Mouse (Mus musculus) kidney, postnatal 14 days (tissue): ENCODE data around the gene Slc6a6.

Experiments
- DNase-seq: peaks from one replicate; pipeline ENCODE4 v3.0.0; 2022; ENCODE audit warnings: mixed read lengths

Slc6a6 gene

GRCm38 (mm10) chr6:91670224-91670623 is 13.6 kb upstream of the Slc6a6 start:
- no peak for DNase-seq

GRCm38 (mm10) chr6:91674757-91675350 is 9.0 kb upstream of the Slc6a6 start:
- DNase-seq, result no peak

GRCm38 (mm10) chr6:91678506-91679094 is 5.3 kb upstream of the Slc6a6 start:
- DNase-seq, result no peak

- no peak for DNase-seq
Observed at GRCm38 (mm10) chr6:91679095-91679577, 4.7 kb upstream of the Slc6a6 start.

GRCm38 (mm10) chr6:91679716-91680115 is 4.1 kb upstream of the Slc6a6 start:
- DNase-seq, result no peak

GRCm38 (mm10) chr6:91681841-91682240 is 2.0 kb upstream of the Slc6a6 start:
- DNase-seq, result no peak

- DNase-seq, result no peak
Observed at GRCm38 (mm10) chr6:91683121-91683520, 732 bp upstream of the Slc6a6 start.

- DNase-seq, result peak; percentile 40
Observed at GRCm38 (mm10) chr6:91684474-91684829, 599 bp downstream of the Slc6a6 start.

GRCm38 (mm10) chr6:91684831-91685532 is 1.1 kb downstream of the Slc6a6 start:
- DNase-seq, result peak; percentile 86

GRCm38 (mm10) chr6:91685533-91685883 is 1.7 kb downstream of the Slc6a6 start:
- no peak for DNase-seq

- no peak for DNase-seq
Observed at GRCm38 (mm10) chr6:91685896-91686295, 2.0 kb downstream of the Slc6a6 start.

- DNase-seq, result peak; percentile 83
Observed at GRCm38 (mm10) chr6:91686597-91686996, 2.7 kb downstream of the Slc6a6 start.

- DNase-seq, result peak; percentile 42
Observed at GRCm38 (mm10) chr6:91688021-91688420, 4.2 kb downstream of the Slc6a6 start.

GRCm38 (mm10) chr6:91689231-91689630 is 5.4 kb downstream of the Slc6a6 start:
- DNase-seq, result no peak

GRCm38 (mm10) chr6:91690222-91690621 is 6.4 kb downstream of the Slc6a6 start:
- no peak for DNase-seq

GRCm38 (mm10) chr6:91690646-91691045 is 6.8 kb downstream of the Slc6a6 start:
- peak; percentile 81 for DNase-seq

- peak; percentile 60 for DNase-seq
Observed at GRCm38 (mm10) chr6:91691576-91691975, 7.7 kb downstream of the Slc6a6 start.

- no peak for DNase-seq
Observed at GRCm38 (mm10) chr6:91693301-91693886, 9.5 kb downstream of the Slc6a6 start.

GRCm38 (mm10) chr6:91694610-91695009 is 10.8 kb downstream of the Slc6a6 start:
- peak; percentile 47 for DNase-seq

- DNase-seq, result no peak
Observed at GRCm38 (mm10) chr6:91698831-91699230, 15.0 kb downstream of the Slc6a6 start.

- peak; percentile 55 for DNase-seq
Observed at GRCm38 (mm10) chr6:91699482-91700200, 15.8 kb downstream of the Slc6a6 start.

GRCm38 (mm10) chr6:91700823-91701621 is 17.2 kb downstream of the Slc6a6 start:
- peak; percentile 74 for DNase-seq
